Mouse (Mus musculus) neural tube, embryonic 12.5 days (tissue): ENCODE results near the gene Clnk. TPM values are rescaled to one million over a fixed set of nuclear protein-coding genes. Genes with fewer than 3 reads are reported as not detected.
A peak's percentile ranks its signal among the peaks of the same experiment; 100 is the strongest.

ENCODE experiments used
- ATAC-seq: fragments of 200-750 bp; cut with Nextera tagmentation; 2 replicates; pipeline ENCODE4 v1.8.0; 2017; ENCODE audit warnings: low read depth, mild to moderate bottlenecking, moderate TSS enrichment, moderate library complexity; ENCODE audit not compliant: low FRiP score
- H3K27ac ChIP-seq: fragments of 300-500 bp; sonication (generic); 2 replicates; pipeline ENCODE4 v1.5.1; 2016
- H3K27me3 ChIP-seq: fragments of 300-500 bp; sonication (generic); replicated peaks from 2 replicates; pipeline ENCODE4 v1.6.1; 2016; ENCODE audit warnings: mild to moderate bottlenecking
- H3K36me3 ChIP-seq: fragments of 300-500 bp; sonication (generic); 2 replicates; pipeline ENCODE4 v1.6.1; 2016; ENCODE audit warnings: mild to moderate bottlenecking
- H3K4me1 ChIP-seq: fragments of 300-500 bp; sonication (generic); 2 replicates; pipeline ENCODE4 v1.6.1; 2016
- H3K4me2 ChIP-seq: fragments of 300-500 bp; sonication (generic); replicated peaks from 2 replicates; pipeline ENCODE4 v1.6.1; 2016; ENCODE audit warnings: mild to moderate bottlenecking
- H3K4me3 ChIP-seq: fragments of 300-500 bp; sonication (generic); 2 replicates; pipeline ENCODE4 v1.5.1; 2016
- H3K9ac ChIP-seq: fragments of 300-500 bp; sonication (generic); 2 replicates; pipeline ENCODE4 v1.6.1; 2016; ENCODE audit warnings: mild to moderate bottlenecking
- H3K9me3 ChIP-seq: fragments of 300-500 bp; sonication (generic); 2 replicates; pipeline ENCODE4 v1.6.1; 2016; ENCODE audit warnings: mild to moderate bottlenecking
- WGBS: fragments of 180-500 bp; shearing (Covaris S2); methylation state at CpG from one replicate; pipeline ENCODE4 v1.1.7; 2016; 5-methylcytosine and 5-hydroxymethylcytosine counted together
- polyA plus RNA-seq: library from polyadenylated mRNA; unstranded; fragments of >200 nt; fragmentation: Nextera tagmentation; extraction: Ambion mirVana; gene quantifications from 2 replicates; pipeline ENCODE4 v1.2.1, GENCODE M21; 2016

The Clnk gene
- polyA plus RNA-seq, 1 experiment from 2014 or later = not detected

- Histone ChIP-seq H3K4me1 (no peaks in the 10 kb centered on the region), H3K36me3 (no peaks in the 10 kb centered on the region), H3K9ac (no peak overlapping the region), H3K27me3 (no peaks in the 10 kb centered on the region), H3K27ac (no peak overlapping the region), H3K4me2 (no peak overlapping the region), H3K4me3 (no peak overlapping the region), H3K9me3 (no peaks in the 10 kb centered on the region)
- 33% methylated on average over 1 of the region's 1 CpGs for WGBS
- ATAC-seq = no peak
These were observed 1.7 kb downstream of the Clnk start for GRCm38 (mm10) chr5:38874931-38875330.

- Histone ChIP-seq H3K9me3 (no peaks in the 10 kb centered on the region), H3K36me3 (no peaks in the 10 kb centered on the region), H3K27ac (no peak overlapping the region), H3K9ac (no peak overlapping the region), H3K4me1 (no peaks in the 10 kb centered on the region), H3K4me2 (no peak overlapping the region), H3K4me3 (no peak overlapping the region), H3K27me3 (no peaks in the 10 kb centered on the region)
- 95% methylated on average over 3 of the region's 3 CpGs for WGBS
- ATAC-seq = no peak
These were observed 3.7 kb downstream of the Clnk start for GRCm38 (mm10) chr5:38872906-38873305.

- WGBS = 84% methylated on average over 2 of the region's 2 CpGs
- no peaks in the 10 kb centered on the region for H3K9me3 ChIP-seq
- no peaks in the 10 kb centered on the region for H3K4me1 ChIP-seq
- no peaks in the 10 kb centered on the region for H3K36me3 ChIP-seq
- H3K27ac ChIP-seq = no peak overlapping the region
- H3K9ac ChIP-seq = no peak overlapping the region
- H3K4me3 ChIP-seq = no peak overlapping the region
- no peak overlapping the region for H3K4me2 ChIP-seq
- no peak for ATAC-seq
- no peaks in the 10 kb centered on the region for H3K27me3 ChIP-seq
These were observed 5.0 kb downstream of the Clnk start for GRCm38 (mm10) chr5:38871591-38871990.

GRCm38 (mm10) chr5:38870485-38870884, 6.1 kb downstream of the Clnk start:
- WGBS = 80% methylated on average over 12 of the region's 12 CpGs
- H3K4me2 ChIP-seq = no peak overlapping the region
- no peaks in the 10 kb centered on the region for H3K27me3 ChIP-seq
- H3K27ac ChIP-seq = no peak overlapping the region
- no peak overlapping the region for H3K4me3 ChIP-seq
- H3K4me1 ChIP-seq = no peaks in the 10 kb centered on the region
- ATAC-seq = no peak
- no peaks in the 10 kb centered on the region for H3K36me3 ChIP-seq
- H3K9ac ChIP-seq = no peak overlapping the region
- no peaks in the 10 kb centered on the region for H3K9me3 ChIP-seq

- no peak for ATAC-seq
- 91% methylated on average over 9 of the region's 9 CpGs for WGBS
- no peak overlapping the region for H3K27ac ChIP-seq
- no peaks in the 10 kb centered on the region for H3K9me3 ChIP-seq
- H3K4me1 ChIP-seq = no peaks in the 10 kb centered on the region
- no peak overlapping the region for H3K4me2 ChIP-seq
- H3K27me3 ChIP-seq = no peaks in the 10 kb centered on the region
- no peak overlapping the region for H3K4me3 ChIP-seq
- H3K9ac ChIP-seq = no peak overlapping the region
- H3K36me3 ChIP-seq = no peaks in the 10 kb centered on the region
These were observed 6.6 kb downstream of the Clnk start for GRCm38 (mm10) chr5:38869976-38870375.

- H3K9me3 ChIP-seq = no peaks in the 10 kb centered on the region
- 95% methylated on average over 6 of the region's 6 CpGs for WGBS
- no peak overlapping the region for H3K27ac ChIP-seq
- no peak overlapping the region for H3K4me2 ChIP-seq
- no peaks in the 10 kb centered on the region for H3K36me3 ChIP-seq
- H3K4me1 ChIP-seq = no peaks in the 10 kb centered on the region
- H3K4me3 ChIP-seq = no peak overlapping the region
- H3K27me3 ChIP-seq = no peaks in the 10 kb centered on the region
- H3K9ac ChIP-seq = no peak overlapping the region
- no peak for ATAC-seq
These were observed 12.0 kb downstream of the Clnk start for GRCm38 (mm10) chr5:38864624-38865023.

GRCm38 (mm10) chr5:38863029-38863428, 13.6 kb downstream of the Clnk start:
- no peaks in the 10 kb centered on the region for H3K9me3 ChIP-seq
- H3K9ac ChIP-seq = no peak overlapping the region
- no peak overlapping the region for H3K27ac ChIP-seq
- no peak overlapping the region for H3K4me2 ChIP-seq
- H3K4me3 ChIP-seq = no peak overlapping the region
- H3K4me1 ChIP-seq = no peaks in the 10 kb centered on the region
- ATAC-seq = no peak
- H3K36me3 ChIP-seq = no peaks in the 10 kb centered on the region
- no peaks in the 10 kb centered on the region for H3K27me3 ChIP-seq
- 77% methylated on average over 3 of the region's 3 CpGs for WGBS

GRCm38 (mm10) chr5:38862288-38862985, 14.2 kb downstream of the Clnk start:
- Histone ChIP-seq H3K4me1 (no peaks in the 10 kb centered on the region), H3K9me3 (no peaks in the 10 kb centered on the region), H3K27me3 (no peaks in the 10 kb centered on the region), H3K4me3 (no peak overlapping the region), H3K9ac (no peak overlapping the region), H3K27ac (no peak overlapping the region), H3K4me2 (no peak overlapping the region), H3K36me3 (no peaks in the 10 kb centered on the region)
- 64% methylated on average over 13 of the region's 13 CpGs for WGBS
- peak; percentile 62 for ATAC-seq

- H3K4me3 ChIP-seq = no peak overlapping the region
- WGBS = 55% methylated on average over 4 of the region's 4 CpGs
- no peaks in the 10 kb centered on the region for H3K27me3 ChIP-seq
- no peak overlapping the region for H3K27ac ChIP-seq
- no peak for ATAC-seq
- H3K36me3 ChIP-seq = no peaks in the 10 kb centered on the region
- no peaks in the 10 kb centered on the region for H3K4me1 ChIP-seq
- no peak overlapping the region for H3K9ac ChIP-seq
- no peak overlapping the region for H3K4me2 ChIP-seq
- H3K9me3 ChIP-seq = no peaks in the 10 kb centered on the region
These were observed 18.4 kb downstream of the Clnk start for GRCm38 (mm10) chr5:38858015-38858721.

GRCm38 (mm10) chr5:38857591-38857990, 19.0 kb downstream of the Clnk start:
- Histone ChIP-seq H3K27me3 (no peaks in the 10 kb centered on the region), H3K4me1 (no peaks in the 10 kb centered on the region), H3K27ac (no peak overlapping the region), H3K4me2 (no peak overlapping the region), H3K9ac (no peak overlapping the region), H3K4me3 (no peak overlapping the region), H3K9me3 (0 out of 2 replicates have a peak, but pooled peaks cover 3% of the 10 kb centered on the region), H3K36me3 (no peaks in the 10 kb centered on the region)
- no peak for ATAC-seq
- WGBS = 85% methylated on average over 1 of the region's 1 CpGs

GRCm38 (mm10) chr5:38850171-38850570, 26.4 kb downstream of the Clnk start:
- Histone ChIP-seq H3K27me3 (no peaks in the 10 kb centered on the region), H3K36me3 (no peaks in the 10 kb centered on the region), H3K4me2 (no peak overlapping the region), H3K27ac (no peak overlapping the region), H3K9ac (no peak overlapping the region), H3K9me3 (0 out of 2 replicates have a peak, but pooled peaks cover 3% of the 10 kb centered on the region), H3K4me3 (no peak overlapping the region), H3K4me1 (no peaks in the 10 kb centered on the region)
- no peak for ATAC-seq
- 87% methylated on average over 1 of the region's 1 CpGs for WGBS

GRCm38 (mm10) chr5:38845529-38845928, 31.1 kb downstream of the Clnk start:
- no peaks in the 10 kb centered on the region for H3K27me3 ChIP-seq
- no peak overlapping the region for H3K4me3 ChIP-seq
- ATAC-seq = no peak
- no peaks in the 10 kb centered on the region for H3K36me3 ChIP-seq
- no peaks in the 10 kb centered on the region for H3K4me1 ChIP-seq
- no peak overlapping the region for H3K27ac ChIP-seq
- H3K9ac ChIP-seq = no peak overlapping the region
- no peak overlapping the region for H3K4me2 ChIP-seq
- 41% methylated on average over 3 of the region's 3 CpGs for WGBS
- no peaks in the 10 kb centered on the region for H3K9me3 ChIP-seq

- Histone ChIP-seq H3K4me1 (no peaks in the 10 kb centered on the region), H3K27me3 (no peaks in the 10 kb centered on the region), H3K4me3 (no peak overlapping the region), H3K4me2 (no peak overlapping the region), H3K27ac (no peak overlapping the region), H3K9me3 (no peaks in the 10 kb centered on the region), H3K9ac (no peak overlapping the region), H3K36me3 (no peaks in the 10 kb centered on the region)
- WGBS = 91% methylated on average over 2 of the region's 2 CpGs
- ATAC-seq = no peak
These were observed 32.3 kb downstream of the Clnk start for GRCm38 (mm10) chr5:38844312-38844711.
